Mouse (Mus musculus): ENCODE measurements at regions not wholly inside any gene's neighbourhood (a gene's known extent, or its start where the extent isn't known, plus 50 kb on each side); places are given as distances from the start of the nearest gene placed in this dataset.

DNA sequence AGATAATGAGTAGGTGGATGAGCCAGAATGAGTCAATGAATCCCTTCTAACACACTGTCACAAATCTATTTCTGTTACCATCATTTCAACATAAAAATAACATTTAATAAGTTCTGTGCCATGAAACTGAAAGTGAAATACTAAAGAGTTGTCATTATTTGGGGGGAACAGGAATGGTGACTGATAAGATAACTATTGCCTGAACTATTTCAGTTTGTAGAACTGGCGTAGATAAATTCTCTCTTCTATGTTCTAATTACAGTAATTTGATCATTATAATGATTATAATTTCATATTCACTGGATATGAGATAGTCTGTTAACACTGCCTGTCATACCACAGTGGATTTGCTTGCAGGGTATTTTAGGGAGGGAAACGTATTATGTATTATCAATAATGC lies 232.3 kb upstream of the Mpdz start:
- TF ChIP-seq CTCF (IDR thresholded peaks at IDR 0.05; ENCODE audit: insufficient read depth, low read length): no peak
- TF ChIP-seq POLR2A (IDR thresholded peaks at IDR 0.05; ENCODE audit: borderline replicate concordance, extremely low read depth, low read depth, low read length): no peak
